Mouse (Mus musculus) olfactory bulb, adult 2 months (tissue): ENCODE results near the gene Slc17a8.

ENCODE experiments used
- CTCF ChIP-seq: fragments of 200-500 bp; IDR thresholded peaks from 2 replicates; pipeline ENCODE4 v1.5.1; 2012; ENCODE audit warnings: low read depth, mild to moderate bottlenecking, low read length, moderate library complexity; ENCODE audit not compliant: insufficient read depth
- POLR2A ChIP-seq: fragments of 200-500 bp; IDR thresholded peaks from 2 replicates; pipeline ENCODE4 v1.6.1; 2012; ENCODE audit warnings: mild to moderate bottlenecking, low read depth, low read length, moderate library complexity; ENCODE audit not compliant: insufficient read depth

GRCm38 (mm10) chr10:89578801-89579200, 42.3 kb downstream of the Slc17a8 start:
- TF ChIP-seq POLR2A (no peak), CTCF (no peak)
